Mouse (Mus musculus) midbrain, embryonic 12.5 days (tissue): ENCODE data around the gene Tyrp1. TPM values are rescaled to one million over a fixed set of nuclear protein-coding genes. Genes with fewer than 3 reads are reported as not detected.

Experiments used
- polyA plus RNA-seq: library from polyadenylated mRNA; unstranded; fragments of >200 nt; fragmentation: Nextera tagmentation; extraction: Ambion mirVana; gene quantifications from 2 replicates; pipeline ENCODE4 v1.2.1, GENCODE M21; 2016

Gene Tyrp1
- polyA plus RNA-seq, 1 experiment from 2014 or later: 0.31 TPM

Other genes starting within 250 kb of the Tyrp1 start
- 5.3 and 5.9 TPM in 2 replicates for gene Lurap1l, start 76.5 kb downstream of the Tyrp1 start, polyA plus RNA-seq